Mouse (Mus musculus): ENCODE data around the gene Nmb. TPM values are rescaled to one million over a fixed set of nuclear protein-coding genes. Genes with fewer than 3 reads are reported as not detected.

Gene Nmb
- total RNA-seq, 1 experiment from 2014 or later, result 1.9 TPM

- DNase-seq, result no peak
Measured at GRCm38 (mm10) chr7:80897721-80898120, 7.2 kb downstream of the Nmb start.

- no peak for DNase-seq
Measured at GRCm38 (mm10) chr7:80897134-80897533, 7.7 kb downstream of the Nmb start.

- DNase-seq, result no peak
Measured at GRCm38 (mm10) chr7:80894815-80895519, 9.9 kb downstream of the Nmb start.

DNA sequence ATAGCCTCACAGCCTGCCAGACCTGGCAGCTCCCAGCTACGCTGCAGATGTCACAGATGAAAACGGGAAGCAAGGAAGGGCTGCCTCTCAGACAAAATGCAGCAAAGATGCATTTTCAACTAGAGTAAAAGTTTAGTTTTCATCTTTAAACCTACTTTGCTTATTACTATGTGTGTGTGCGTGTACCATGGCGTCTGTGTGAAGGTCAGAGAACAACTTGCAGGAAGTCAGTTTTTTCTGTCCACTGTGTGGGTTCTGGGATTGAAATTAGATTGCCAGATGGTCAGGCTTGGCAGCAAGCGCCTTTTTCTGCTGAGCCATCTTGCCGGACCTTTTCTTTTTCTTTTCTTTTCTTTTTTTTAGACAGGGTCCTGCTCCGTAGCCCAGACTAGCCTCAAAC lies 10.7 kb downstream of the Nmb start:
- no peak for DNase-seq

- no peak for DNase-seq
Measured at GRCm38 (mm10) chr7:80893753-80894129, 11.1 kb downstream of the Nmb start.

DNA sequence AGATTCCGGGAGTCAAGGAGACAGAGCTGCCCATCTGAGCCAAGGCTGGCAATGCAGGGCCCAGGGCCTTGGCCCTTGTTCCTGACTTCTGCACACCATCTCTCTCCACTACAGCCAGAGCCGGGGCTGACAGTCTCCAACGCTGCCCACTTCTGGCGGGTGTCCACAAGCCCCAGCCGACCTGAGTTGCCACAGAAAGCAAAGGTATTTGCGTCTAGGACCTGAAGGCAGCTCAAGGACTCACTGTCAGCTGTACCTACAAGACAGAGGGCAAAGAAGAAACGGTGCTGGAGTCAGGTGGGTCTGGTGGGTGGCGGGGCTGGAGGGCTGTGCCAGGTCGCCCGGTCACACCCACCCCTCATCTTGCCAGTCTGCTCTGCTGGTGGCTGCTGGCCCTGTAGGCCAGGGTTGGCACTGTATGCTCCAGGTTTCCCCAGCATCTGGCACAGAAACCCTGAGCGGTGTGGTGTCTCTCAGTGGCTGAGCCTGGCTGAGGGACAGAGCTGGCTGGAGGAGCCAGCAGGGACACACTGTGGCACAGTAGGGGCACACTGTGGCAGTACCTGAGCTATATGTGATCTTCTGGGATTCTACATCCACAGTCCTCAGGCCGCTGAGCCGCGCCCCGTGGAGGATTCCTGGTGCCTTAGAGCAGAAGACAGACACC lies 11.7 kb downstream of the Nmb start:
- DNase-seq, result peak; percentile 15

DNA sequence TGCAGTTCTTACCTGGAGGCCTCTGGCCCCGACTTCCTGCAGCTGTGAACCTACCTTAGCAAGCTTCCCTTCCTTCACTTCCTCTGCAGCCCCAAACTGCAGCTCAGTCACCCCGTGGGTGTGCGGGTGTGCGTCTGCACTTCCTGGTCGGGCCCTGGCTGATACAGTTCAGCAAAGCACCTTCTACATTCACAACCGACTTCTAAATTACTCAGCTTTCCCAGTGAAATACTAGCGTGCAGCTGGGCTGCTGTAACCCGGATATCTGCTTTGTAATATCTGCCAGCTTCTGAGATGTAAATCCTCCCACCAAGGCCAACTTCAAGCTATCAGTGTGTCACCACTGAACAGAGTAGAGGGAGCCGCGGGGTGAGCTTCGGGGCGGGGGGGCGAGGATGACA lies 15.0 kb downstream of the Nmb start:
- DNase-seq, result peak; percentile 42

- peak; percentile 61 for DNase-seq
Measured at GRCm38 (mm10) chr7:80889021-80889511, 15.8 kb downstream of the Nmb start.

GRCm38 (mm10) chr7:80888595-80888994 lies 16.3 kb downstream of the Nmb start:
- peak; percentile 35 for DNase-seq

- DNase-seq, result no peak
Measured at GRCm38 (mm10) chr7:80885666-80886065, 19.2 kb downstream of the Nmb start.

GRCm38 (mm10) chr7:80882830-80883505 lies 21.9 kb downstream of the Nmb start:
- no peak for DNase-seq

DNA sequence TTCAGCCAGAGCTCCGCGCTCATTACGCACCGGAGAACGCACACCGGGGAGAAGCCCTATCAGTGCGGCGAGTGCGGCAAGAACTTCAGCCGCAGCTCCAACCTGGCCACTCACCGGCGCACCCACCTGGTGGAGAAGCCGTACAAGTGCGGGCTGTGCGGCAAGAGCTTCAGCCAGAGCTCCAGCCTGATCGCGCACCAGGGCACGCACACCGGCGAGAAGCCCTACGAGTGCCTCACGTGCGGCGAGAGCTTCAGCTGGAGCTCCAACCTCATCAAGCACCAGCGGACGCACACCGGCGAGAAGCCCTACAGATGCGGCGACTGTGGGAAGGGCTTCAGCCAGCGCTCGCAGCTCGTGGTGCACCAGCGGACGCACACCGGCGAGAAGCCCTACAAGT lies 29.1 kb downstream of the Nmb start:
- no peak for DNase-seq

GRCm38 (mm10) chr7:80873631-80874030 lies 31.2 kb downstream of the Nmb start:
- DNase-seq, result no peak

DNA sequence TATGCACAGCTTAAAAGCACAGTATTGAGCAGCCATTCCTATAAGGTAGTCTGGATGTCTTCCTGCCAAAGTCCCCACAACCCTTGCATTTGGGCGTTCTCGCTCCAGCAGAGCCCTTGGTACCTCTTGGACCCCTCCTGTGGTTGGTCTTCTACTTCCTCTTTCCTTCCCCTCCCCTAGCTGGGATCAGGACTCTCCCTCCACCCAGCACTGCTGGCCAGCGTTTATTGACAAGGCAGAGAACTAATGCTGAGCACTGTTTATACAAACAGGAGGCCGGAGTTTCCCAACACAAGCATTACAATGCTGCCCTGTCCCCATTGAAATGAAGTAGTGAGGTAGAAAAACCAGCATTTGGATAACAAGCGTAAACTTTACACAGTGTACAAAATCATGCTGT lies 31.8 kb downstream of the Nmb start:
- DNase-seq, result no peak

- no peak for DNase-seq
Measured at GRCm38 (mm10) chr7:80868686-80869085, 36.2 kb downstream of the Nmb start.

DNA sequence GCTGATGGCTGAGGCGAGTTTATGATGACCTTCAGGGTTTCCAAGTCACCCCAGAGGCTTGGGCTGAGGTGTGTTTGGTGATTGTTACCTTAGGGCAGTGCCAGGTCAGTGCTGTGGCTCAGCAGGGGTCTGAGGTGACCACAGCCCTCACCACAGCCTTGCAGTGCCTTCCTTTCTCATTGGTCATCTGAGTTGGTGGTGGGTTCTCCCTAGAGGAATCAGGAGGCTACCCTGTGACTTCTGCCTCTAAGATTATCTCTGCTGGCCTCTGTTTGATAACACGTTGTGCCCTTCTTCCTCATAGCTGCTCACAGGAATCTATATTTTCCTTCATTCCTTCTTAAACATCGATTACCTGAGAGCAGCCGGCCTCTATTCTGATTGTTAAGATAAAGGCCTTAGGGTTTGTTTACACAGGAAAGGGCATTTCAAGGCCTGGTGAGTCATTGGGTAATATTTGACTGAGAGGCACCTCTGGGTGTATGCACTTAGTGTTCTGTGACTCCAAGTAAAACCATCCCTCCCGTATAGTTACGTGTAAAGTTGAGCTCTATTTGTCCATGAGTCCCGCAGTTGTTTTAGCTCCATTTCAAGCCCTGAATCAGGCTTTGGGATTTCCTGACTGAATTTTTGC lies 38.2 kb downstream of the Nmb start:
- DNase-seq, result no peak

GRCm38 (mm10) chr7:80865521-80865920 lies 39.4 kb downstream of the Nmb start:
- no peak for DNase-seq

DNA sequence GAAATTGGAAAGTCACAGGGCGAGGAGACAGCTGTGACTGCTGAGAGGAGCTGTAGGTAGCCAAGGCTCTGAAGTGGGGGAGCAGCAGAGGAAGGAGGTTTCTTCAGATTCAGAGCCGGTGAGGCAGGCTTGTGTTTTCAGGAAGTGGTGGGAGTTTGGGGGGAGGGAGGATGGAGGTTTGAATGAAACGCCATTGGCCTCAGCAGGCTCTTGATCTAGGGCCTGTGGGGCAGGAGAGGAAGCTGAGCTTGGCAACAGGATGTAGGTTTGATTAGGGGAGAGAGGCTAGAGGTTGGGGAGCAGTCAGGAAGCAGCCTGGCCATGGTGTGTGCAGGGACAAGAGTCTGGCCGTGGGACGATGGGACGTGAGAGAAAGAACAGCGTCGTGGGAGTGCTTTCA lies 40.0 kb downstream of the Nmb start:
- no peak for DNase-seq

DNA sequence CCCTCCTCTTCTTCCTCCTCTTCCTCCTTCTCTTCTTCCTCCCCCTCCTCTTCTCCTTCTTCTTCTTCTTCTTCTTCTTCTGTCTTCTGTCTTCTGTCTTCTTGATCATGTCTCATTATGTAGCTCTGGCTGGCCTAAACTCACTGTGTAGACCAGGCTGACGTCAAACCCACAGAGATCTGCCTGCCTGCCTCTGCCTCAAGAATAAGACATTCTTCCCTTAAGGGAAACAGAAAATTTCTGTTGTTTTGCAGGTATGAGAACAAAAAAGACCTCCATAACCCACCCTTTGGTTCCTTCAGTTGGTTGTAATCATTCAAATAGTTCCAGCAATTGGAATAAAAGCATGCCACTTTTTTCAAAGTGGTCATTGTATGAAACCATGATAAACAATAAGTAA lies 40.7 kb downstream of the Nmb start:
- no peak for DNase-seq

GRCm38 (mm10) chr7:80863520-80863919 lies 41.4 kb downstream of the Nmb start:
- no peak for DNase-seq

- DNase-seq, result no peak
Measured at GRCm38 (mm10) chr7:80862475-80862874, 42.4 kb downstream of the Nmb start.

DNA sequence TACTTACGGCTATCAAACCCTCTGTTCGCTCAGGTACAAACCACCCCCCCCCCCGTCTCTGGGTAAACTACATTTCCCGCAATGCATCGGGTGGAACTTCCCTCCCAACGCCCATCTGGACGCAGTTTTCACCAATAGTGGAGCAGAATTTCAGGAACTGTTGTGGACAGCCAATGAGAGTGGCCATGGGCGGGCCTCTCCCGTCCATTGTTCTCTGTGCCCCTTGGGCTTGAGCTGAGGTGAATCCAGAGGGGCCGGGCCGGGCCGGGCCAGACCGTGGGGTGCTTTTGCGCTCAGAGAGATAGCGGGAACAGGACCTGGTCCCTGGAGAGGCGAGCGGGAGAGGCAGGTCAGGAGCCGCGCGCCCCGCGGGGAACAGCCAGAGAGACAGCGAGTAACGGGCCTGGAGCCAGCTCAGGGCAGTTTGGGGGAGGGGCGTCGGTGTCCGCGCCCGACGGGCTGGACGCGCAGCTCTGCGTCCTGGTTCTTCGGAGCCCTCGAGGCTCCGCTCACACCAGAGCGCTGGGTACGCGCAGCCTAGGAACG lies 44.1 kb downstream of the Nmb start, which contains the start of gene Zscan2:
TSS of gene Zscan2 (plus strand) at position 192 of the 546 bp plus-strand sequence.
- peak; percentile 82 for DNase-seq

Measured in adrenal gland, postnatal 25 days (tissue).